Mouse (Mus musculus) thymus, postnatal 36 days (tissue): ENCODE results near the gene Angptl4.
"Not testable (repeated sequence)": the region's sequence is repeated elsewhere in the genome, so short reads cannot be mapped to it uniquely, and the experiment has no call there.

Source experiments
- DNase-seq, 2 experiments: peaks; one replicate each; pipeline ENCODE4 v3.0.0; 2022; ENCODE audit warnings: mixed read lengths in 2 of 2

The Angptl4 gene

GRCm38 (mm10) chr17:33755418-33756107, 26.1 kb downstream of the Angptl4 start:
- no peak for DNase-seq

- peak in 1 of 2 experiments; percentile 19 for DNase-seq
Observed at GRCm38 (mm10) chr17:33754656-33755055, 27.0 kb downstream of the Angptl4 start.

- no peak for DNase-seq
Observed at GRCm38 (mm10) chr17:33752297-33752696, 29.3 kb downstream of the Angptl4 start.

GRCm38 (mm10) chr17:33751181-33751580, 30.4 kb downstream of the Angptl4 start:
- no peak for DNase-seq

- no peak for DNase-seq
Observed at GRCm38 (mm10) chr17:33749451-33749850, 32.2 kb downstream of the Angptl4 start.

GRCm38 (mm10) chr17:33746011-33746410, 35.6 kb downstream of the Angptl4 start:
- no peak for DNase-seq

GRCm38 (mm10) chr17:33744686-33745384, 36.8 kb downstream of the Angptl4 start:
- DNase-seq = no peak

- DNase-seq = no peak
Observed at GRCm38 (mm10) chr17:33742420-33742819, 39.2 kb downstream of the Angptl4 start.

- not testable (repeated sequence) for DNase-seq
Observed at GRCm38 (mm10) chr17:33733526-33733925, 48.1 kb downstream of the Angptl4 start.

- not testable (repeated sequence) for DNase-seq
Observed at GRCm38 (mm10) chr17:33732556-33733083, 49.0 kb downstream of the Angptl4 start.

- DNase-seq = no peak
Observed at GRCm38 (mm10) chr17:33729215-33729614, 52.4 kb downstream of the Angptl4 start.

- no peak for DNase-seq
Observed at GRCm38 (mm10) chr17:33728396-33728795, 53.2 kb downstream of the Angptl4 start.
